Mouse (Mus musculus) erythroblast, embryonic 14.5 days (primary cell): ENCODE measurements at regions not wholly inside any gene's neighbourhood (a gene's known extent, or its start where the extent isn't known, plus 50 kb on each side); places are given as distances from the start of the nearest gene placed in this dataset.
"Not testable (repeated sequence)": the region's sequence is repeated elsewhere in the genome, so short reads cannot be mapped to it uniquely, and the experiment has no call there.

ENCODE experiments used
- GATA1 ChIP-seq: IDR thresholded peaks from 2 replicates; pipeline ENCODE4 v1.6.1; 2012; ENCODE audit warnings: low read length, inconsistent platforms, mixed read lengths
- TAL1 ChIP-seq: IDR thresholded peaks from 3 replicates; pipeline ENCODE4 v1.6.1; 2012; ENCODE audit warnings: low read length, inconsistent platforms, mixed read lengths

GRCm38 (mm10) chr10:86590211-86590610 is 91.5 kb upstream of the Syn3 start:
- not testable (repeated sequence) for TF ChIP-seq GATA1, TAL1
